Mouse (Mus musculus) WW6 (cell line): Measurements from ENCODE around the gene Gnb1.
"Not testable (repeated sequence)": the region's sequence is repeated elsewhere in the genome, so short reads cannot be mapped to it uniquely, and the experiment has no call there.

Experiments
- DNase-seq: peaks from one replicate; pipeline ENCODE4 v3.0.0-alpha.2; 2013; ENCODE audit warnings: low read depth, low spot score

Gene Gnb1

DNA sequence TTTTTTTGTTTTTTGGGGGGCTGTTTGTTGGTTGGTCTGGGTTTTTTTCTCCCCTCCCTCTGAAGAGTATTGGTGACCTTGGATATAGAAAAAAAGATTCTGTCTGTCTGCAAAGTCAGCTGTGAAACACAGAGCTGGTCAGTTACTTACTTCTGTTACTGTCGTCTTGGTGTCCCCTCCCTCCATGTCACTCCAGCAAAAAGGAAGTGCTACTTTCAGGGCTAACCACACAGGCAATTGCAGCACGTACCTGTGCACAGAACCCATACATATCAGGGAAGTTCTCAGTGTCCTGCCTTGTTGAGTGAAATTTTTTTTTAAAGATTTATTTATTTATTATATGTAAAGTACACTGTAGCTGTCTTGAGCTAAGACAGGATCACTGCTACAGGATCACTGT, 59.3 kb downstream of the Gnb1 start:
- no peak for DNase-seq

DNA sequence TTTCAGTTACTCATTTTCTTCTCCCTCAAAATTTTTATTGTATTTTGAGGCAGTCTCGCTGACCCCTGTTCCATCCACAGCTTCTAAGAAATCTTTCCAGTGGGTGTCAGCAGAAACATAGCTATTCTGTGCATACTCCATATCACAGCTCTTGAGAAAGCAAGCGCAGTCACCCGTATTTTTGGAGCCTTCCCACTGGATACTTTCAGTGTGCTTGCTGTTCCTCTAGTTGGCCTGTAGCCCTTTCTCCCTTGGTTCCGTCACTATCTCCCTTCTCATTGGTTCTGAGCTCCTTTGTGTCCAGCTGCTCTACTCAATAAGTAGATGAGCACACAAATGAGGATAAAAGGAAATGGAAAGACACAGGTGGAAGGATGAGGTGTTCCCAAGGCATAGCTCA, 59.9 kb downstream of the Gnb1 start:
- DNase-seq: no peak

DNA sequence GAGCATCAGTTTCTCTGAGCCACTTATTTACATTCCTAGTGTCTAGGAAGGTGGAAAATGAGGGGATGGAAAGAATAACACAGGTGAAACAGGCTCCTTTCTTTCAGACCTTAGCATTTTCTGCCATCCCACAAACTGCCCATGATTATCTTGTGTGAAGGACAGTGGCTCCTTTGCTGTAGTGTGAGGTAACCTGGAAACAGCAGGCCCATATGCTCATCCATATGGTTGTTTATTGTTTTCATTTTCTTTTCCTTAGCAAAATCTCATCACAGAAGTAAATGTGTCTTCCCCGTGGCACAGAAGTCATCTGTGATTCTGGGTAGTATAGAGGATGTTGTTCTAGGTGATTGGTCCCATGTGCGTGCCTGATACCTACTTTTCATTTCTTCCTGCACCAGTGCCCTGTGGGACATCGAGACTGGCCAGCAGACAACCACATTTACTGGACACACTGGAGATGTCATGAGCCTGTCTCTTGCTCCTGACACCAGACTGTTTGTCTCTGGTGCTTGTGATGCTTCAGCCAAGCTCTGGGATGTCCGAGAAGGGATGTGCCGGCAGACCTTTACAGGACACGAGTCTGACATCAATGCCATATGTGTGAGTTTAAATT, 61.9 kb downstream of the Gnb1 start:
- no peak for DNase-seq

DNA sequence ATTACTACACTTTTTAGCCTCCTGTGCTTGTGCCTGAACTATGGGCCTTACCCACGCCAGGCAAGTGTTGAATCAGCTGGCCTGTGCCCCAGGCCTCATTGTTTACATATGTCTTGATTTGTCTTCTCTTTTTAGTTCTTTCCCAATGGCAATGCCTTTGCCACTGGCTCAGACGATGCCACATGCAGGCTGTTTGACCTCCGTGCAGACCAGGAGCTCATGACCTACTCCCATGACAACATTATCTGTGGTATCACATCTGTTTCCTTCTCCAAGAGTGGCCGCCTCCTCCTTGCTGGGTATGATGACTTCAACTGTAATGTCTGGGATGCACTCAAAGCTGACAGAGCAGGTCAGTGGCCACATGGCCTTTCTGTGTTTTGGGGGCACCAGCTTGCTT, 63.7 kb downstream of the Gnb1 start:
- DNase-seq: no peak

DNA sequence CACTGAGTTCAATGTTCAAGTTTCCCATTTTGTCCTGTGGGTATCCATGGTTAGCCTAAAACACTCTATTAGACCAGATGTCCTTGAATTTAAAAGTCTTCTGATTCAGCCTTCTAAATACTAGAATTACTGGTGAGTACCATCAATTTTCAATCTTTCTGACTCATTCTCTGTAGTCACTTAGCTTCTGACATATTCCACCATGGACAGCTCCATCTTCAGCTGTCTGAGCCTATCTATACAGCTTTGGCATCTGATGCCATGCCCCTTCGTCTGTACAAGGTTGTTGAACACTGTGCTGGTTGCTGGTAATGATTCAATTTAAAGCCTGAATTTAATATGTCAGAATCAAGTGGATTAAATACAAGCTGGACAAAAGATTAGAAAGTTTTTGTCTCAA, 64.3 kb downstream of the Gnb1 start:
- no peak for DNase-seq

DNA sequence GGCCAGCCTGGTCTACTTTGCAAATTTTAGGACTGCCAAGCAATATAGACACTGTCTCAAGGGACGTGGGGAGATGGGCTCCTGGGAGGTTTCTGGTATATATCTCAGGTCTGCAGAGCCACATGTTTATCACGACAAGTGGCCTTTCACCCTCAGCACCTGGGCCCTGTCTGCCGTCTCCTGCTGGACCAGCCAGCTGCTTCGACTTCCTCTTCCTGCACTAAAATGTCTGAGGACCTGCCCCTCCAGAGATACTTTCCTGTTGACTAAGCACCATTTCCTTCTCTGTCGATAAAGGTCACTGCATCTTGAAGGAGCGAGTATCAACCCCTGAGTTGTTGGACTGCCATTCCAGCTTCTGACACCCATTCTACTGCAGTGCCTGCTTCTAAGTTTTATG, 68.3 kb downstream of the Gnb1 start:
- no peak for DNase-seq

DNA sequence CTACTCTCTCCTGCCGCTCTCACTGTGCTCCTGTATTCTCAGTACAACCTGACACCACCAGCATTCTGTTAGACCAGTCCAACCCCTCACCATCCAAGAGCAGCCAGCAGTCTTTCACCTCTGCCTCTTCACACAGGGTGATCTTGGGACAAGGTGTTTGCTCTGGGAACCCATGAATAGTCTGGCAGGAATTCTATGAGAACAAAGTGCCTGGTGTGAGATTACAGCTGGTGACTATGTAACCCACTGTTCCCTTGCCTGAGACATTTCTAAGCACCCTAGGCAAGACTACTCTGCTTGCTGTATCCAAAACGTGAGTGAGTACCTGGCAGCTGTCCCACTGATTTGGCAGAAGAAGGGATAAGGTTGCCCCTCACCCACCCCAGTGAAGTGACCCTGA, 69.8 kb downstream of the Gnb1 start:
- DNase-seq: no peak

DNA sequence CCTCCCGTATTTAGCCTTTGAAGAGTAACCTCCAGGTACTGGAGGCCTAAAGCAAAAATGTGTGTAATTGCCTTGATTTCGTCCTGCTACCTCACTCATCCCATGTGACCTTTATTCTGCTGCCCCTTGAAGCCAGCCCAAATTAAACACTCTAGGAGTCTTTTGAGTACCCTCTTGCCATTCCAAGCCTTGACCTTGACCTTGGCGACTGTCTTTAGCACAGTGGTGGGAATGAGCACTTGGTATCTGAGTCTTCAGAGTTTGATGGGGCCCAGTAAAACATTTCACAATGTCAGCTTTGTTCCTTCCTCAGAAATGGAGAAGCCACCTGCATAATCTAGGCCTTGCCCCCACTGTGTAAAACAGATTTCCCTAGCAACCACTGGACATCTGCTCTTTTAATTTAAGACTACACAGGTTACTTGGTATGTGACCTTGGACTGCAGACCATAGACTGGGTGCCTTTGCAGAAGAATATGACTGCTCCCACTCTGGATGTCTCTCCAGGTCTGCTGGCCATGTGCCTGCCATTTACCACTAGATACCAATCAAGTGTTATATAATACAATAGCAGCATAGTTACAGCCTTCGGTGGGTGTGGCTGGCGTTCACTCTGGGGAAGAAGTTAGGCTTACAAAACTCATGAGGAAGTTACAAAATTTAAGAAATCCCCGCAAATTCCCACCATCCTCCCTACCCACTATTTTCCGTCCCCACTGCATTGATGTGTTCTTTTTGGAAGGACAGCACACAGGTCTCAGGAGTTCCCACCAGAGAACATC, 70.7 kb downstream of the Gnb1 start, which contains the start of gene Nadk:
Gene Nadk (plus strand): TSS at position 718 of the 782 bp plus-strand sequence.
- DNase-seq: no peak

DNA sequence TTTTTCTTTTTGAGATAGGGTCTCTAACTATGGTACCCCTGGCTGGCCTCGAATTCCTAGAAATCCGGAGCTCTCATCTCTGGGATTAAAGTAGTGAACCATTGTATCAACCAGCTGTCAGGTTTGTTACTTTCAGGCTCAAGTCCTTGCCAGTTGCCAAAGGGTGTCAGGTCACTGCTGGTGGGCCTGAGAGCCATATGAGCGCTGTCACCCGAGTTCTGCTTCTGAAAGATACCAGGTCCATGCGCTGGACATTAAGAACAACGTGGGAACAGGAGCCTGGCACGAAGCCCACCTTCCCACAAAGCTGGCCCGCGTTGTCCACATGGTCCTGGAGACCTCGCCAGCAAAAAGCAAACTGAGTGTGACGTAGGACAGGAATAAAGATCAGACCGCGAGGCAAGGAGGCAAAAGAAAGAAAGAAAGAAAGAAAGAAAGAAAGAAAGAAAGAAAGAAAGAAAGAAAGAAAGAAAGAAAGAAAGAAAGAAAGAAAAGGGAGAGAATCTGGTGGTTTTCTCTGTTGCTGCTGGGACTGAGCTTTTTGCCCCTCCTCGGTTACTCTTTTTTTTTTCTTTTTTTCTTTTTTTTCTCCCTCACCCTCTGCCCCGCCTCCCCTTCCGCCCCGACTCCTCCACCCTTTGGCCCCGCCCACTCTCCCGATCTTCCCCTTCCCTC, 71.7 kb downstream of the Gnb1 start:
- DNase-seq: no peak

DNA sequence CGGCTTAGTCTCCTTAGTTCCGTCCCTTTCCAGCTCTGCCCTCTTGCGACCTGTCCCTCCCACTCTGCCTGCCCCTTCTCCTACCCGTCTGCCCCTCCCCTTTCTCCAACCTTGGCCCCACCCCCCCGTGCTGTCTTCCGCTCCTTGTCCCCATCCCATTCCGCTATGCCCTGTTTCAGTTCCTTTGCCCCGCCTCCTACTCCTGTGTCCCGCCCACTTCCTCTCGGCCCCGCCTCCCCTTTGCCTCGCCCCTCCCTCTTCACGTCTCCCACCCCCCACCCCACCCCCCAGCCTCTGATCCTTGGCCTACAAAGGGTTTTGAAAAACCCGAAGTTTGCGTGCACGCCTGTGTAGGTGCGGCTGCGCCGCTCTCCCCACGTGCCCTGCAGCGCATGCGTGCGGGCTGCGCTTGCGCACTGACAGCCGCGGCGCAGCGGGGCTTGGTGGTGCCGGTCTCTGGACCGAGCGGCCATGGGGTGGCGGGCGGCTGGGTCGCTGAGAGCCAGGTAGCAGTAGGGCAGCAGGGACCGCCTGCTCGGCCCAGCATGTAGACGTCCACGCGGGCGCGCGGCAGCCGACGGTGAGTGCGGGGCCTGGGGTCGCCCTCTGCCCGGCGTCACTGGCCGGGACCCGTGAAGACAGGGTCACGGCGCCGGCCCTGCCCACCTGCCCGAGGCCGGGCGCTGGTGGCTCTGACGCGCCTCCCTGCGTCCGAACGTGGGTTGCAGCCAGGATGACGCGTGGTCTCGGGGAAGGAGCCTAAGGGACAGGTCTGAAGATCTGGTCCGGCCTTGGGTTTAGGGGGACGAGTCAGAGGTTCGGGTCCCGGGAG, 72.5 kb downstream of the Gnb1 start:
- DNase-seq: peak; percentile 96

DNA sequence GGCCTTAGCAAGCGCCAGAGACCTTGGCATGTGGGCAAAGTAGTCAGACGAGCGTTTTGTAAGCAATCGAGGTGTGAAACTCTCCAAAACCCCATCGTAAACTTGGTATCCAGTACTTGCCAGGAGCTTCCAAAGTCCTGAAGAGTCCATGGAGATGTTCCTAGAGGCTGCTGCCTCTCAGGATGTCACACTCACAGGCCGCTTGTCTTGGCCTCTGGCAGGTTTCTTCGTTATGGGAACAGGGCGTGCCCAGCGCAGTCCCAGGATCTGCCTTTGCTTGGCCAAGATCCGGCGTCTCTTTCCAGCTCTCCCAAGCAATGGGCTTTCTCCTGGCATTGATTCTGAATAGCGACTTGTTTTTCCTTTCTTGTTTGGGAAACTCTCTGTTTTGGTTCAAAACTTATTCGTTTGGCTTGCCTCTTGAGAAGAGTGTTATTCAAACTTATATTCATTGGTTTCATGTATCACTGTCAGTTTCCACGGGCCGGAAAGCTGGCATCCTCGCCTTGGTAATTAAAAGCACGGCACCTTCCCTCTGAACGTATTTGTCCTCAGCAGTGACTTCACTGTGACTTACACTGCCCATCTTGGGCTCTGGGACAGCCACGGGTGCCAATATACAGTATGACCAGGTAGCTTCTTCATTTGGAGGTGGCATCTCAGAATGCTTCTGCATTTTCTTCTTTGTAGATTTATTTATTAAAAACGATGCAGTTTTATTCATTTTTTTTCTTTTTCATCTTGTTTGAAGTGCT, 73.3 kb downstream of the Gnb1 start:
- DNase-seq: peak; percentile 24

DNA sequence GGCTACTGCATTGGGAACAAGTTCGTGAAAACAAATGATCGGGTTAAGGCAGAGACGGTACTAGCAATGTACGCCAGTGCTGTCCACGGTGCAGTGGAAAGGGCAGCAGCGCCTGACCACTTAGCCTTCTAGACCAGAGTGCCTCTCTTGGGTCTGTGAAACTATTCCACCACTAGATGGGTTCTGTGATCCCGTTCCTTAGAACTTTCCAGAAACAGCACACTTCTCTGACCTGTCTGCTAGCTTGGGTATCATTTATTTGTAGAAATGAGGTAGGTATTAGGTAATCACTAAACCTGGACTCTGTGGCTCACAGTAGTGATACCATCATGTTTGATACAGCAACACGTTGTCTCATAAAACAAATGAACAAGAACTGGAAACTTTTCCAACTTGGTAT, 75.4 kb downstream of the Gnb1 start:
- DNase-seq: no peak

DNA sequence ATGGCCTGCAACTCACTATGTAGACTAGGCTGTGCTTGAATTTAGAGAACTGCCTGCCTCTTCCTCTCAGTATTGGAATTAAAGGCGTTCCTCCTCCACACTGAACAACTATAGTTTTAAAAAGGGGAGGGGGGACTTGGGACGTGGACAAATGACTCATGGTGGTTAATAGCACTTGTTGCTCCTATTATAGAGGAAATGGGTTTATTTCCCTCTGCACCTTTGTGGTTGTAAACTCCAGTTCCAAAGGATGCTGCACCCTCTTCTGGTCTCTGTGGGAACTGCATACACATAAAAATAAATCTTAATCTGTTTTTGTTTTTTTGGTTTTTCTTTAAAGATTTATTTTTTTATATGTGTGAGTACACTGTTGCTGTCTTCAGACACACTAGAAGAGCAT, 77.0 kb downstream of the Gnb1 start:
- no peak for DNase-seq

DNA sequence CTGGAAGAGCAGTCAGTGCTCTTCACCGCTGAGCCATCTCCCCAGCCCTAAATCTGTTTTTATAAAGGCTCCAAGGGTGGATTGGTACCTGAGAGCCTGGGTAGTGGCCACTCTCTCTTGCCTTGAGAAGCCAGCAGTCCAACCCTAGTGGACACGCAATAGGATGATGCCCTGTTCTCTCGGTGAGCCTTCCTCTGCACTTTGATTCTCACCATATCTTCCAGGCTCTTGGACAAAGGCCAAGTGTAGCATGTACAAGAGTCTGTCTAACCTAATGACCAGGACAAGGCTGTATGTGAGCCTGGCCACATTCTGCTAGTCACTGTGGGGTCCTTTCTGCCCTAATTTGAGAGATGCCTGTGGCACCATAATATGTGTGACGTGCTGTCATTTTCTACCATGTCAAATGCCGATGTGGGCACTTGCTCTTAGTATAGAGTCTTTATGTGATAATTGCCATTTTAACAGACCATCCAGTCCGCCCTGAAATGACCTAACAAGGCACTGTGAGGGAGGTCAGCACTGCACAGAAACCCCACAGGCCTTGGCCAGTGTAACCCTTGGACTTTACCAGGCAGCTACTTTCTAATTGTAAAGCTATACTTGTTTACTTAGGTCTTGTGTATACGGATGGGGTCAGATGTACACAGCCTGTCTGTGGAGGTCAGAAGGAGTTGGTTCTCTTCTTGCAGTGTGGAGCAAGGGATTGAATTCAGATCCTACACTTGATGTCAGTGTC, 77.6 kb downstream of the Gnb1 start:
- no peak for DNase-seq

DNA sequence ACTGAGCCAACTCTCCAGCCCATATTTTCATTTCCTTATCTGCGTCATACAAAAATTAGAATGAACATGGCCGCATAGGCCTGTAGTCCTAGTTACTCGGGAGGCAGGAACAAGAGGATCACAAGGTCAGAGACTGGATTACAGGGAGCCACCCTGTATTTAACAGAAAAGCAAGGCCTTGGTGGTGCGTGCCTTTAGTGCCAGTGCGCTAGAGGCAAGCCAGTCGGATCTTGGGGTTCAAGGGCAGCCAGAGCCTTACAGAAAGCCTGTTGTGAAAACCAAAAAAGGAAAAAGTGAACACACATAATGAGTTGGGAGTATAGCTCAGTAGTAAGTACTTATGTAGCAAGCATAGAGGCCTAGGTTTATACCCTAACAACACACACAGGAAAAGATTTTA, 78.7 kb downstream of the Gnb1 start:
- no peak for DNase-seq

DNA sequence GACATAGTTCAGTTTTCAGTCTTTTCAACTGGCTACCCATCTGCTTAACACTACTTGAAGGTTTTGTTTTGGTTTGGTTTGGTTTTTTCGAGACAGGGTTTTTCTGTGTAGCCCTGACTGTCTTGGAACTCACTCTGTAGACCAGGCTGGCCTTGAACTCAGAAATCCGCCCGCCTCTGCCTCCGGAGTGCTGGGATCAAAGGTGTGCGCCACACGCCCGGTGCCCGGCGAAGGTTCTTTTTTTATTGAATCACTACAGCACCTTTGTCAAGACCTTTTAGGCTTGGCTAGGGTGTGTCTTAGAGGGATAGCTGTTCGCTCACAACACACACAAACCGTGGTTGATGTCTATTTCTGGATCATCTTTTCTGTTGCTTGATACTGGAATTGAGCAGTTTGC, 79.2 kb downstream of the Gnb1 start:
- DNase-seq: not testable (repeated sequence)

DNA sequence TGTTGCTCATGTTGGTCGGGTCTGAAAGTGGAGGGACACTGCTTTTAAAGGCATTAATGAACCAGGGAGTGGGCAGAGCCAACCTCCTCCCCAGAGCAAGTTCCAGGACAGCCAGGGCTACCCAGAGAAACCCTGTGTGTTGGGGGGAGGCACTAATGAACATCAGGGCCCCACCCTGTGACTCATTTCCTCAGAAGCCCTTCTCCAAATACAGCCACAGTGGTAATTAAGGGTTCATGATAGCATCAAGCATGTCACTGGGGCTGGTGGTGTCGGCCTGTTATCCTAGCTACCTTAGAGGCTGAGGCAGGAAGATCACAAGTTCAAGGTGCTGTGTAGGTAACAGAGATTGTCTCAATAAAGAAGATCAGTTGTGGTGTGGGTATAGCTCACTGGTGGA, 80.3 kb downstream of the Gnb1 start:
- DNase-seq: no peak

DNA sequence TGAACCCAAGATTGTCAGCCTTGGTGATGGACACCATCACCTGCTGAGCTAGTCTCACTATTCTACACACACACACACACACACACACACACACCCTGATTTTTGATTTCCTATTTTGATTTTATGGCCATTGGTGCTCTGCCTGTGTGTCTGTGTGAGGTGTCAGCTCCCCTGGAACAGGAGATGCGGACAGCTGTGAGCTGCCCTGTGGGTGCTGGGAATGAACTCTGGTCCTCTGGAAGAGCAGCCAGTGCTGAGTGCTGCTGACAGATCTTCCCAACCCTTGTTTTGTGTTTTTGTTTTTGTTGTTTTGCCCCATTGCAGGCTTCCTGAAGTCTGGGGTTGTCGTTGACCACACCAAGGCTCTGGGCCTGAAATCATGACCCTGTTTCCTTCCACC, 82.0 kb downstream of the Gnb1 start:
- DNase-seq: no peak

DNA sequence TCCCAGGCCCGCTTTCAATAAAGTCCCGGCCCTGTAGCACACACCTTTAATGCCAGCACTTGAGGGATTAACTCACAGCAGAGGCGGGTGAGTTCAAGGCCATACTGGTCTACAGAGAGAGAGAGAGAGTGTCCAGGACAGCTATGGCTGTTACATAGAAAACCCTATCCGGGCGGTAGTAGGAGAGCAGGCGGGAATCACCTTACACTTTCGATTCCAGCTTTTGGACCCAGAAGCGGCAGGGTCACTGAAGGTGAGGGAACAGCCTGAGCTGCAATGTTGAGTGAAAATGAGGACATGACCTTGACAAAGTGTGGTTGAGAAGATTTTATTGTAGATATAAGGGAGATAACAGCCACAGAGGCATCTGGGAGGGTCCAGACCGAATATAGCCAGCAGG, 82.7 kb downstream of the Gnb1 start:
- DNase-seq: no peak

DNA sequence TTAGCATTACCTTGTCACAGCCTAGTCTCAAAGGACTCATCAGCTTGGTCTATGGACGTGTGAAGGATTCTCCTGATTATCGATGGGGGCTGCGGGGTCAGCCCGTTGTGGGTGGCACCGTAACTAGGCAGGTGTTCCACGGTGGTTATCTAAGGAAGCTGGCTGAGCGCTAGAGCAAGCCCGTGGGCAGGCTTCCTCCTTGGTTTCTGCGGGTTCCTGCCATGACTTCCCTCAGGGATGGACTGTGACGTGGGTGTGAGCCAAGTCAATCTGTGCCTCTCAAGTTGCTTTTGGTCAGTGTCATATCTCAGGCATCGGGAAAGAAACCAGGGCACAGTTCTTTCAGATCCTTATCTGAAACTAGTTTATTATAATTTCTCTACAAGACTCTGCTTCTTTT, 83.8 kb downstream of the Gnb1 start:
- no peak for DNase-seq

DNA sequence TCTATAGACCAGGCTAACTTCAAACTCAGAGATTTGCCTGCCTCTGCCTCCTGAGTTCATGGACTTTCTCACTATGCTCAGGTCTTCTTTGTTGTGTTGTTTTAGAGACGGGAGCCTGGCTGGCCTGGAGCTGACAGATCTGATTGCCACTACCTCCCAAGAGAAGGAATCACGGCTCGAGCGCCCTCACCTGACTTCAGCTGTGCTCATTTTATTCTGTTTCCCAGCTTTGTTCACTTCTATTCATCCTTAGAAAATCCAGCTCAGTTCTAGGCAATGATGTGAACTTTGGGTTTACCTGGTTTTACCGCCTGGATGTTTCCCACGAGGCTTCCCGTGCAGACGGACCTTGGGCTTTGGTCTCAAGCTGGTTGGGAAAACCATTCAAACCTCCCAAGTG, 84.4 kb downstream of the Gnb1 start:
- DNase-seq: no peak
